Mouse (Mus musculus) ES-Bruce4 (cell line): ENCODE results near the gene Pard3. TPM values are rescaled to one million over a fixed set of nuclear protein-coding genes. Genes with fewer than 3 reads are reported as not detected.

ENCODE experiments used
- H3K27ac ChIP-seq: 2 replicates; pipeline ENCODE4 v1.5.1; 2012; ENCODE audit warnings: low read length, inconsistent platforms; ENCODE audit not compliant: insufficient read depth
- H3K27me3 ChIP-seq: 2 replicates; pipeline ENCODE4 v1.6.1; 2012; ENCODE audit warnings: mild to moderate bottlenecking, low read length, inconsistent platforms; ENCODE audit not compliant: control insufficient read depth, poor library complexity, insufficient read depth, severe bottlenecking
- H3K36me3 ChIP-seq: 2 replicates; pipeline ENCODE4 v1.6.1; 2012; ENCODE audit warnings: inconsistent platforms, mild to moderate bottlenecking, low read length, moderate library complexity; ENCODE audit not compliant: control insufficient read depth, poor library complexity, insufficient read depth, severe bottlenecking
- H3K4me1 ChIP-seq: one replicate; pipeline ENCODE4 v1.8.1; 2011; ENCODE audit warnings: low read length; ENCODE audit not compliant: control insufficient read depth, insufficient read depth
- H3K4me3 ChIP-seq: 2 replicates; pipeline ENCODE4 v1.5.1; 2011; ENCODE audit warnings: low read depth, mild to moderate bottlenecking, low read length
- H3K9ac ChIP-seq: 2 replicates; pipeline ENCODE4 v1.6.1; 2012; ENCODE audit warnings: low read depth, mild to moderate bottlenecking, inconsistent platforms; ENCODE audit not compliant: poor library complexity, severe bottlenecking
- H3K9me3 ChIP-seq: replicated peaks from 2 replicates; pipeline ENCODE4 v1.6.1; 2012; ENCODE audit warnings: mild to moderate bottlenecking, low read length, inconsistent platforms; ENCODE audit not compliant: control insufficient read depth, poor library complexity, insufficient read depth, severe bottlenecking
- CTCF ChIP-seq: IDR thresholded peaks from one replicate; pipeline ENCODE4 v1.8.1; 2011; ENCODE audit warnings: low read depth, low read length
- EP300 ChIP-seq: IDR thresholded peaks from 2 replicates; pipeline ENCODE4 v1.6.1; 2011; ENCODE audit warnings: low read depth, low read length; ENCODE audit not compliant: insufficient read depth
- POLR2A ChIP-seq: IDR thresholded peaks from one replicate; pipeline ENCODE4 v1.8.1; 2011; ENCODE audit warnings: low read length; ENCODE audit not compliant: insufficient read depth
- polyA plus RNA-seq: library from polyadenylated mRNA; stranded (reverse); fragments of >200 nt; gene quantifications from 2 replicates; pipeline ENCODE4 v1.2.4, GENCODE M21; 2011; ENCODE audit warnings: low read depth; ENCODE audit not compliant: missing spikeins, insufficient read depth, insufficient read length

Pard3 gene
- polyA plus RNA-seq, 1 experiment = 38.0 TPM

- TF ChIP-seq EP300 (no peak), CTCF (no peak), POLR2A (no peak)
These were observed 73.1 kb downstream of the Pard3 start for GRCm38 (mm10) chr8:127136781-127137180.

DNA sequence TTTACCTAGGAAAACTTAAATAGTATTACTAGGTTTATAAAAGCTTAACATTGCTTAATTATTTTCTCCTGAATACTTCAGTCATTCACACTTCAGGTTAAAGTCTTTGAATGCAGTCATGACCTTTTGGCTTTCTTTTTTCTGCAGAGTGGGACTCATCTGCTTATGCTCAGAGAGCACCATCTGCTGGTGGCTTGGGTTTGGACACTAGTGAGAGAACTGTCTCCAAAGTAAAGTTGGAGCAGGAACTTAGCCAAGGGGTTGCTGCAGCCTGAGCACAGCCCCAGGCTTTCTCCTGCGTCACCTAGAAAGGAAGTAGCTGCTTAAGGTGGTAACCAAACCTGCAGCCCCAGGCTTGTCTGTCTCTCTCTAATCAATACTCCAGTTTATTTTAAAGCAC is 75.5 kb downstream of the Pard3 start:
- Histone ChIP-seq H3K27me3 (no peaks in the 10 kb centered on the region), H3K27ac (no peak overlapping the region), H3K4me3 (no peak overlapping the region), H3K9me3 (no peaks in the 10 kb centered on the region), H3K9ac (no peak overlapping the region), H3K36me3 (no peaks in the 10 kb centered on the region), H3K4me1 (no peaks in the 10 kb centered on the region)
- TF ChIP-seq CTCF = peak; percentile 27
- TF ChIP-seq POLR2A = no peak
- TF ChIP-seq EP300 = no peak

More at GRCm38 (mm10) chr8:127136781-127137180, 73.1 kb downstream of the Pard3 start:
- no peaks in the 10 kb centered on the region for H3K36me3 ChIP-seq
- no peak overlapping the region for H3K4me3 ChIP-seq
- no peaks in the 10 kb centered on the region for H3K27me3 ChIP-seq
- H3K9ac ChIP-seq = no peak overlapping the region
- H3K4me1 ChIP-seq = no peaks in the 10 kb centered on the region
- no peaks in the 10 kb centered on the region for H3K9me3 ChIP-seq
- H3K27ac ChIP-seq = no peak overlapping the region

DNA sequence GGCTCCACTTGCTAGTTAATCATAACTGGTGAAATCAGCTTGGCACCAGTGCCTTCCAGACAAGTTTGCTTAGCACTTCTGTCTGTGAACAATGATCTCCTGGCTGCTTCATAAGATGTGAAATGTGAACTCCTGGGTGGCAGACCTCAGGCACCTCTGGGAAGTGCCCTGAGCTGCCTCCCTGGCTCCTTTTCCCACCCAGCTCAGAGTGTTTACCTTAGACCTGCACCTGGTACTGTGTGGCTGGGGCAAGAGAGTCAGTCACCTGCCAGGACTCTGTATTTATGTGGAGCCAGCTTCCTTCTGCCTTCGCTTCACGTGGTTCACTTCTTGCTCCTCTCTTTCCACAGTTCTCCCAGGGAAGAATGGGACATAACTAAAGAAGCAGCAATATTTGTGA is 77.3 kb downstream of the Pard3 start:
- TF ChIP-seq POLR2A = no peak

GRCm38 (mm10) chr8:127143641-127144040 is 79.9 kb downstream of the Pard3 start:
- H3K9ac ChIP-seq = no peak overlapping the region
- no peaks in the 10 kb centered on the region for H3K36me3 ChIP-seq
- no peaks in the 10 kb centered on the region for H3K4me1 ChIP-seq
- no peak overlapping the region for H3K27ac ChIP-seq
- H3K27me3 ChIP-seq = no peaks in the 10 kb centered on the region
- TF ChIP-seq EP300 = no peak
- TF ChIP-seq CTCF = no peak
- TF ChIP-seq POLR2A = no peak
- no peak overlapping the region for H3K4me3 ChIP-seq
- no peaks in the 10 kb centered on the region for H3K9me3 ChIP-seq

More for the DNA sequence above, 77.3 kb downstream of the Pard3 start:
- no peak overlapping the region for H3K9ac ChIP-seq
- no peaks in the 10 kb centered on the region for H3K9me3 ChIP-seq
- H3K4me3 ChIP-seq = no peak overlapping the region
- no peaks in the 10 kb centered on the region for H3K36me3 ChIP-seq
- H3K4me1 ChIP-seq = no peaks in the 10 kb centered on the region
- no peak overlapping the region for H3K27ac ChIP-seq
- no peaks in the 10 kb centered on the region for H3K27me3 ChIP-seq

DNA sequence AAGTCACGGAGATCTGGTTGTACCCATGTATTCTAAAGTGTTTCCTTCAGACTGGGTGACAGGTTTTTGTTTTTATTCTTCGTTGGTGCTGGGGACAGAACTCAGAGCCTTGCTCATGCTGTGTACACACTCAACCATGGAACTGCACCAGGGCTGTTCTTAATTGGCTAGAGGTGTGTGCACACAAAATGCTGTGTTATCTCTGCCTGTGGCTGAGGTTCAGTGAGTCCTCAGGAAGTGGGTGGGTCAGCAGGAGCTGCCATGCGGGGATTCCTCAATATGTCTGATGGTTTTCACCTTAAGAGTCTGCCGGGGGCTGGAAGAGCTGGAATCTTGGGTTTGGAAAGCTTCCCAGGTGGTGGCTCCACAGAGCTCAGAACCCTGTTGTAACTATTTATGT is 80.9 kb downstream of the Pard3 start:
- no peak overlapping the region for H3K27ac ChIP-seq
- H3K27me3 ChIP-seq = no peaks in the 10 kb centered on the region
- no peak overlapping the region for H3K9ac ChIP-seq
- TF ChIP-seq POLR2A (no peak), CTCF (no peak), EP300 (no peak)
- no peaks in the 10 kb centered on the region for H3K4me1 ChIP-seq
- no peak overlapping the region for H3K4me3 ChIP-seq
- no peaks in the 10 kb centered on the region for H3K36me3 ChIP-seq
- H3K9me3 ChIP-seq = no peaks in the 10 kb centered on the region

DNA sequence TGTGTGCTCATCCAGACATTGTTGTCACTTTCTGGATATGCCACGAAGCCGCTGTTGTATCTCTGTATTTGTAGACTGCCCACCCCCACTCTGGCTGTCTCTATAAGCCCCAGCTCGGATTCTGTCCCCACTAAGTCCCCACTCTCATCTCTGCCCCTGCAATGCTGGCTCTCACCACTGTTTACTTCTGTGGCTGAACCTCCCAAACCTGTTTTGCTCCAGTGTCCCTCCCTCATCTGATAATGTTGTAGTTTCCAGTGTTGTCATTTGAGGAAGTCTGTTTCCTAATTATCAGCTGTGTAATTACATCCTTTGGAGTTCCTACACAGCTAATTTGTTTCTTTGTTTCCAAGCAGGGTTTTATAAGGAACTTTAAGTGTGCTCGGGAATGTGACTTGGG is 81.4 kb downstream of the Pard3 start:
- H3K4me1 ChIP-seq = no peaks in the 10 kb centered on the region
- H3K27me3 ChIP-seq = no peaks in the 10 kb centered on the region
- H3K9ac ChIP-seq = no peak overlapping the region
- no peak overlapping the region for H3K27ac ChIP-seq
- no peaks in the 10 kb centered on the region for H3K36me3 ChIP-seq
- TF ChIP-seq EP300 (no peak), CTCF (no peak), POLR2A (no peak)
- H3K9me3 ChIP-seq = no peaks in the 10 kb centered on the region
- no peak overlapping the region for H3K4me3 ChIP-seq
